Comparison of ENCODE assay signal across 8 mouse cellular contexts in genomic region chr7:127707045-127707956, GRCm38 (mm10). TPM values are rescaled to one million over a fixed set of nuclear protein-coding genes. Genes with fewer than 3 reads are reported as not detected.
DNase-seq lines count a peak whose midpoint lies in the region; ATAC-seq lines count a peak whose summit lies in the region.

No protein-coding gene starts in this region.

- peak overlapping the region; percentile 91 for H3K9ac ChIP-seq in kidney, embryonic 16.5 days (replicated peaks; ENCODE audit: low read length)
- peak overlapping the region; percentile 84 for H3K9ac ChIP-seq in forebrain, embryonic 11.5 days (ENCODE audit: low read length)
- H3K9ac ChIP-seq in limb, embryonic 11.5 days (ENCODE audit: low read length): peak overlapping the region; percentile 82
- H3K9ac ChIP-seq in neural tube, embryonic 15.5 days (replicated peaks): peak overlapping the region; percentile 89

- peak overlapping the region; percentile 74 for H3K4me3 ChIP-seq in kidney, embryonic 16.5 days (ENCODE audit: low read length)
- peak overlapping the region; percentile 68 for H3K4me3 ChIP-seq in forebrain, embryonic 11.5 days (ENCODE audit: low read depth, low read length)
- peak overlapping the region; percentile 68 for H3K4me3 ChIP-seq in limb, embryonic 11.5 days (ENCODE audit: low read depth, low read length)
- H3K4me3 ChIP-seq in neural tube, embryonic 15.5 days (replicated peaks): peak overlapping the region; percentile 68

- H3K36me3 ChIP-seq in kidney, embryonic 16.5 days (ENCODE audit: insufficient read depth, low read length): peaks cover 30% of the 10 kb centered on the region
- no peaks in the 10 kb centered on the region; the same call in 1 of the 2 replicates for H3K36me3 ChIP-seq in forebrain, embryonic 11.5 days (ENCODE audit: control insufficient read depth, insufficient read depth, low read length)
- peaks cover 10% of the 10 kb centered on the region for H3K36me3 ChIP-seq in limb, embryonic 11.5 days (ENCODE audit: control insufficient read depth, insufficient read depth, low read length)
- peaks cover 34% of the 10 kb centered on the region for H3K36me3 ChIP-seq in neural tube, embryonic 15.5 days

- peak overlapping the region; percentile 99 for H3K27ac ChIP-seq in kidney, embryonic 16.5 days (ENCODE audit: low read length)
- H3K27ac ChIP-seq in forebrain, embryonic 11.5 days (ENCODE audit: low read depth, low read length): peak overlapping the region; percentile 91
- peak overlapping the region; percentile 95 for H3K27ac ChIP-seq in limb, embryonic 11.5 days (replicated peaks; ENCODE audit: low read depth, low read length)
- H3K27ac ChIP-seq in neural tube, embryonic 15.5 days (replicated peaks): peak overlapping the region; percentile 91

- 30% methylated on average over 22 of the region's 22 CpGs for WGBS in kidney, embryonic 16.5 days
- WGBS in forebrain, embryonic 11.5 days: 26% methylated on average over 22 of the region's 22 CpGs
- WGBS in limb, embryonic 11.5 days: 13% methylated on average over 22 of the region's 22 CpGs
- 25% methylated on average over 22 of the region's 22 CpGs for WGBS in neural tube, embryonic 15.5 days

- no peaks in the 10 kb centered on the region for H3K9me3 ChIP-seq in kidney, embryonic 16.5 days (ENCODE audit: low read length)
- H3K9me3 ChIP-seq in forebrain, embryonic 11.5 days (ENCODE audit: control insufficient read depth, low read length): no peaks in the 10 kb centered on the region
- H3K9me3 ChIP-seq in limb, embryonic 11.5 days (ENCODE audit: control insufficient read depth, low read length): no peaks in the 10 kb centered on the region
- no peaks in the 10 kb centered on the region for H3K9me3 ChIP-seq in neural tube, embryonic 15.5 days (replicated peaks)

- no peaks in the 10 kb centered on the region for H3K27me3 ChIP-seq in kidney, embryonic 16.5 days (ENCODE audit: insufficient read depth, low read length)
- H3K27me3 ChIP-seq in forebrain, embryonic 11.5 days (ENCODE audit: control insufficient read depth, insufficient read depth, low read length): no peaks in the 10 kb centered on the region
- no peaks in the 10 kb centered on the region for H3K27me3 ChIP-seq in limb, embryonic 11.5 days (ENCODE audit: control insufficient read depth, insufficient read depth, low read length)
- H3K27me3 ChIP-seq in neural tube, embryonic 15.5 days (replicated peaks): no peaks in the 10 kb centered on the region

- no peak for DNase-seq in kidney, adult 8-10 months
- peak; percentile 40 for DNase-seq in adrenal gland, postnatal 14 days
- peak; percentile 54 for DNase-seq in forebrain, embryonic 11.5 days (ENCODE audit: low spot score)
- peak; percentile 69 for DNase-seq in limb, embryonic 11.5 days (ENCODE audit: low spot score)
- no peak for DNase-seq in adipocyte (ENCODE audit: low spot score)
- DNase-seq in layer of hippocampus, adult 8-10 months (ENCODE audit: low spot score in 2 of 2): no peak

- H3K4me2 ChIP-seq in kidney, embryonic 16.5 days (replicated peaks; ENCODE audit: low read depth, low read length): peak overlapping the region; percentile 70
- peak overlapping the region; percentile 68 for H3K4me2 ChIP-seq in forebrain, embryonic 11.5 days (ENCODE audit: low read depth, low read length, severe bottlenecking)
- H3K4me2 ChIP-seq in limb, embryonic 11.5 days (ENCODE audit: low read depth, severe bottlenecking): peak overlapping the region; percentile 86
- H3K4me2 ChIP-seq in neural tube, embryonic 15.5 days: peak overlapping the region; percentile 75

- ATAC-seq in kidney, embryonic 16.5 days (ENCODE audit: low FRiP score, low TSS enrichment): peak; percentile 1; the same call in 1 of the 2 replicates
- 0 out of 2 replicates have a peak, but pooled peaks have one; percentile 0 for ATAC-seq in forebrain, embryonic 11.5 days (replicated peaks; ENCODE audit: low FRiP score)
- peak; percentile 35; the same call in 1 of the 2 replicates for ATAC-seq in limb, embryonic 11.5 days (ENCODE audit: insufficient number of reproducible peaks, low FRiP score, low TSS enrichment, low read depth)
- ATAC-seq in neural tube, embryonic 15.5 days (ENCODE audit: low FRiP score): no peak

- peaks cover 45% of the 10 kb centered on the region for H3K4me1 ChIP-seq in kidney, embryonic 16.5 days (ENCODE audit: insufficient read depth, low read length)
- peaks cover 20% of the 10 kb centered on the region for H3K4me1 ChIP-seq in forebrain, embryonic 11.5 days (replicated peaks; ENCODE audit: control insufficient read depth, insufficient read depth, low read length)
- H3K4me1 ChIP-seq in limb, embryonic 11.5 days (ENCODE audit: control insufficient read depth, insufficient read depth, low read length): peaks cover 20% of the 10 kb centered on the region
- H3K4me1 ChIP-seq in neural tube, embryonic 15.5 days: peaks cover 27% of the 10 kb centered on the region

RNA-seq across cellular contexts. Expression of gene Bcl7c, which starts 1.4 kb away (rescaled TPM):
- 50.5 and 54.5 TPM in 2 replicates for polyA plus RNA-seq in kidney, embryonic 16.5 days (2015; fragmentation: Nextera tagmentation; extraction: Ambion mirVana)
- 64.8 and 69.2 TPM in 2 replicates for total RNA-seq in adrenal gland, postnatal 14 days (2021)
- polyA plus RNA-seq in forebrain, embryonic 11.5 days (2014; fragmentation: Nextera tagmentation; extraction: Ambion mirVana): 59.5 and 65.8 TPM in 2 replicates
- 83.9 and 85.5 TPM in 2 replicates for polyA plus RNA-seq in limb, embryonic 11.5 days (2014; fragmentation: Nextera tagmentation; extraction: Ambion mirVana)
- 49.5 and 62.9 TPM in 2 replicates for polyA plus RNA-seq in neural tube, embryonic 15.5 days (2015; fragmentation: Nextera tagmentation; extraction: Ambion mirVana)
- 10 to 100 TPM; 26.5 to 38.4 (median 31.9) TPM for total RNA-seq in layer of hippocampus, adult 8-10 months (2022)

RNA-seq across cellular contexts. Expression of gene Ctf1, which starts 5.2 kb away (rescaled TPM):
- polyA plus RNA-seq in kidney, embryonic 16.5 days (2015; fragmentation: Nextera tagmentation; extraction: Ambion mirVana): 14.0 and 14.7 TPM in 2 replicates
- 4.7 and 5.1 TPM in 2 replicates for total RNA-seq in adrenal gland, postnatal 14 days (2021)
- polyA plus RNA-seq in forebrain, embryonic 11.5 days (2014; fragmentation: Nextera tagmentation; extraction: Ambion mirVana): 7.2 and 9.5 TPM in 2 replicates
- 19.6 and 21.4 TPM in 2 replicates for polyA plus RNA-seq in limb, embryonic 11.5 days (2014; fragmentation: Nextera tagmentation; extraction: Ambion mirVana)
- 3.6 and 6.2 TPM in 2 replicates for polyA plus RNA-seq in neural tube, embryonic 15.5 days (2015; fragmentation: Nextera tagmentation; extraction: Ambion mirVana)
- 1 to 10 TPM; 3.1 to 5.2 (median 3.5) TPM for total RNA-seq in layer of hippocampus, adult 8-10 months (2022)

RNA-seq across cellular contexts. Expression of gene Ctf2, which starts 24.7 kb away (rescaled TPM):
- polyA plus RNA-seq in kidney, embryonic 16.5 days (2015; fragmentation: Nextera tagmentation; extraction: Ambion mirVana): 0.15 and 0.32 TPM in 2 replicates
- total RNA-seq in adrenal gland, postnatal 14 days (2021): not detected in 2 replicates
- polyA plus RNA-seq in forebrain, embryonic 11.5 days (2014; fragmentation: Nextera tagmentation; extraction: Ambion mirVana): 0.63 TPM in 1 of 2 replicates, not detected in the other
- polyA plus RNA-seq in limb, embryonic 11.5 days (2014; fragmentation: Nextera tagmentation; extraction: Ambion mirVana): 0.32 and 0.70 TPM in 2 replicates
- 0.09 and 0.13 TPM in 2 replicates for polyA plus RNA-seq in neural tube, embryonic 15.5 days (2015; fragmentation: Nextera tagmentation; extraction: Ambion mirVana)
- not detected for total RNA-seq in layer of hippocampus, adult 8-10 months (2022)

RNA-seq across cellular contexts. Expression of gene Fbxl19, which starts 37.0 kb away (rescaled TPM):
- 5.4 TPM in 2 replicates for polyA plus RNA-seq in kidney, embryonic 16.5 days (2015; fragmentation: Nextera tagmentation; extraction: Ambion mirVana)
- 12.8 and 14.5 TPM in 2 replicates for total RNA-seq in adrenal gland, postnatal 14 days (2021)
- 7.9 and 9.7 TPM in 2 replicates for polyA plus RNA-seq in forebrain, embryonic 11.5 days (2014; fragmentation: Nextera tagmentation; extraction: Ambion mirVana)
- polyA plus RNA-seq in limb, embryonic 11.5 days (2014; fragmentation: Nextera tagmentation; extraction: Ambion mirVana): 9.8 and 10.9 TPM in 2 replicates
- polyA plus RNA-seq in neural tube, embryonic 15.5 days (2015; fragmentation: Nextera tagmentation; extraction: Ambion mirVana): 6.9 and 8.7 TPM in 2 replicates
- total RNA-seq in layer of hippocampus, adult 8-10 months (2022): 10 to 100 TPM; 52.2 to 65.5 (median 56.3) TPM

Comparison
In these comparisons a context has a peak if more than half of its experiments do, and no peak if none do; other contexts are left out.
1. DNase-seq: peak in adrenal gland, postnatal 14 days (single experiment), forebrain, embryonic 11.5 days (single experiment) and limb, embryonic 11.5 days (single experiment); none in kidney, adult 8-10 months (0 of 2), adipocyte (single experiment) and layer of hippocampus, adult 8-10 months (0 of 2).
2. Peak in every context shown above with its lines, with median percentiles within 50 percentile points of each other: H3K27ac ChIP-seq, H3K4me2 ChIP-seq, H3K4me3 ChIP-seq and H3K9ac ChIP-seq.